ENCODE assay signal across 14 mouse cellular contexts in genomic region chr5:101242651-101243050, GRCm38 (mm10).
A peak's percentile ranks its signal among the peaks of the same experiment; 100 is the strongest.
DNase-seq lines count a peak whose midpoint lies in the region; ATAC-seq lines count a peak whose summit lies in the region.
"Had no signal": no experiment of that assay in that cellular context is flagged by ENCODE, and none has a peak within 500 bp of the region (broad histone marks: within the 10 kb centered on the region; RNA-seq: fewer than 3 reads in every experiment).

No protein-coding gene starts in this region.

- ATAC-seq in cerebellum, adult (ENCODE audit: insufficient number of reproducible peaks, low FRiP score, low TSS enrichment) = no peak
- no peak for ATAC-seq in midbrain, embryonic 14.5 days (ENCODE audit: low FRiP score, low TSS enrichment)
- ATAC-seq: intestine, postnatal 0 days had no signal

- no peak overlapping the region for H3K4me2 ChIP-seq in midbrain, embryonic 14.5 days (ENCODE audit: low read length)
- H3K4me2 ChIP-seq: liver, embryonic 15.5 days had no signal

- H3K9ac ChIP-seq in midbrain, embryonic 14.5 days (replicated peaks; ENCODE audit: low read length) = no peak overlapping the region
- H3K9ac ChIP-seq: liver, embryonic 15.5 days had no signal

- no peaks in the 10 kb centered on the region for H3K27me3 ChIP-seq in midbrain, embryonic 14.5 days (ENCODE audit: control insufficient read depth, insufficient read depth, low read length)
- H3K27me3 ChIP-seq: liver, embryonic 15.5 days had no signal

- 95% methylated on average over 2 of the region's 2 CpGs for WGBS in midbrain, embryonic 14.5 days

- no peaks in the 10 kb centered on the region for H3K4me1 ChIP-seq in midbrain, embryonic 14.5 days (ENCODE audit: control insufficient read depth, insufficient read depth, low read length)
- H3K4me1 ChIP-seq: forebrain, embryonic 10.5 days; liver, embryonic 15.5 days had no signal

- H3K4me3 ChIP-seq in midbrain, embryonic 14.5 days (replicated peaks; ENCODE audit: low read depth, low read length) = no peak overlapping the region
- H3K4me3 ChIP-seq: forebrain, embryonic 10.5 days; liver, embryonic 15.5 days had no signal

- H3K9me3 ChIP-seq in midbrain, embryonic 14.5 days (ENCODE audit: control insufficient read depth, low read length) = no peaks in the 10 kb centered on the region
- H3K9me3 ChIP-seq: forebrain, embryonic 10.5 days; liver, embryonic 15.5 days had no signal

- H3K36me3 ChIP-seq in midbrain, embryonic 14.5 days (ENCODE audit: control insufficient read depth, insufficient read depth, low read length) = no peaks in the 10 kb centered on the region
- H3K36me3 ChIP-seq: forebrain, embryonic 10.5 days; liver, embryonic 15.5 days had no signal

- peak; percentile 5 to 7 for DNase-seq in cerebellum, adult 18-20 months
- peak; percentile 7 to 61 for DNase-seq in frontal cortex, adult 2 months (ENCODE audit: extremely low spot score in 1 of 2, low spot score in 1 of 2)
- peak; percentile 30 to 32 for DNase-seq in layer of hippocampus, postnatal 36 days
- DNase-seq in right cerebral cortex, postnatal 14 days = peak; percentile 57
- no peak for DNase-seq in gastrocnemius, adult 18-20 months (ENCODE audit: low spot score)
- no peak for DNase-seq in retina, postnatal 1 day
- no peak for DNase-seq in midbrain, embryonic 14.5 days
- DNase-seq: heart, adult 11 months; heart, postnatal 4 days had no signal

- no peak overlapping the region for H3K27ac ChIP-seq in midbrain, embryonic 14.5 days (replicated peaks; ENCODE audit: low read depth, low read length)
- H3K27ac ChIP-seq: forebrain, embryonic 10.5 days; liver, embryonic 15.5 days; macrophage had no signal

Comparison
In these comparisons a context has a peak if more than half of its experiments do, and no peak if none do; other contexts are left out.
1. DNase-seq: peak in cerebellum, adult 18-20 months (2 of 2), frontal cortex, adult 2 months (2 of 2), layer of hippocampus, postnatal 36 days (2 of 2) and right cerebral cortex, postnatal 14 days (single experiment); none in gastrocnemius, adult 18-20 months (single experiment), retina, postnatal 1 day (single experiment) and midbrain, embryonic 14.5 days (single experiment).